Mouse (Mus musculus) hindbrain, postnatal 0 days (tissue): Measurements from ENCODE around the gene Rab30. TPM values are rescaled to one million over a fixed set of nuclear protein-coding genes. Genes with fewer than 3 reads are reported as not detected.
"Not testable (repeated sequence)": the region's sequence is repeated elsewhere in the genome, so short reads cannot be mapped to it uniquely, and the experiment has no call there.

Experiments
- ATAC-seq: fragments of 200-750 bp; cut with Nextera tagmentation; 2 replicates; pipeline ENCODE4 v1.8.0; 2017; ENCODE audit warnings: mild to moderate bottlenecking, moderate TSS enrichment, moderate library complexity
- DNase-seq: peaks from one replicate; pipeline ENCODE4 v3.0.0-alpha.2; 2015; ENCODE audit warnings: low spot score
- H3K27ac ChIP-seq: fragments of 300-500 bp; sonication (generic); 2 replicates; pipeline ENCODE4 v1.5.1; 2014; ENCODE audit warnings: mild to moderate bottlenecking
- H3K27me3 ChIP-seq: fragments of 300-500 bp; sonication (generic); 2 replicates; pipeline ENCODE4 v1.6.1; 2014; ENCODE audit warnings: low read length, mixed read lengths; ENCODE audit not compliant: insufficient read depth
- H3K36me3 ChIP-seq: fragments of 300-500 bp; sonication (generic); 2 replicates; pipeline ENCODE4 v1.6.1; 2014; ENCODE audit warnings: low read length, mixed read lengths; ENCODE audit not compliant: insufficient read depth
- H3K4me1 ChIP-seq: fragments of 300-500 bp; sonication (generic); 2 replicates; pipeline ENCODE4 v1.6.1; 2014; ENCODE audit warnings: antibody characterized with exemption, low read length, mixed read lengths; ENCODE audit not compliant: insufficient read depth
- H3K4me2 ChIP-seq: fragments of 300-500 bp; sonication (generic); 2 replicates; pipeline ENCODE4 v1.6.1; 2014; ENCODE audit warnings: low read depth, mild to moderate bottlenecking, low read length, moderate library complexity, mixed read lengths
- H3K4me3 ChIP-seq: fragments of 300-500 bp; sonication (generic); 2 replicates; pipeline ENCODE4 v1.5.1; 2014; ENCODE audit warnings: low read length
- H3K9ac ChIP-seq: fragments of 300-500 bp; sonication (generic); replicated peaks from 2 replicates; pipeline ENCODE4 v1.6.1; 2014; ENCODE audit warnings: mild to moderate bottlenecking, low read length, moderate library complexity, mixed read lengths
- H3K9me3 ChIP-seq: fragments of 300-500 bp; sonication (generic); 2 replicates; pipeline ENCODE4 v1.6.1; 2016; ENCODE audit warnings: low read length, mixed read lengths
- CTCF ChIP-seq: IDR thresholded peaks from 2 replicates; pipeline ENCODE4 v1.5.1; 2016; ENCODE audit warnings: antibody characterized with exemption, control low read depth, low read depth
- WGBS: fragments of 180-500 bp; shearing (Covaris S2); extraction: QIAGEN DNeasy Blood & Tissue Kit; methylation state at CpG from one replicate; pipeline ENCODE4 v1.1.7; 2014; 5-methylcytosine and 5-hydroxymethylcytosine counted together
- polyA plus RNA-seq: library from polyadenylated mRNA; unstranded; fragments of >200 nt; fragmentation: Nextera tagmentation; extraction: Ambion mirVana; gene quantifications from 2 replicates; pipeline ENCODE4 v1.2.1, GENCODE M21; 2015
- total RNA-seq: library from RNA; depleted of rRNA; stranded (reverse); fragments of >200 nt; gene quantifications from 2 replicates; pipeline ENCODE4 v1.2.3, GENCODE M21; 2014

Gene Rab30
- total and polyA plus RNA-seq, 2 experiments from 2014 or later: 21.8 to 33.2 TPM

DNA sequence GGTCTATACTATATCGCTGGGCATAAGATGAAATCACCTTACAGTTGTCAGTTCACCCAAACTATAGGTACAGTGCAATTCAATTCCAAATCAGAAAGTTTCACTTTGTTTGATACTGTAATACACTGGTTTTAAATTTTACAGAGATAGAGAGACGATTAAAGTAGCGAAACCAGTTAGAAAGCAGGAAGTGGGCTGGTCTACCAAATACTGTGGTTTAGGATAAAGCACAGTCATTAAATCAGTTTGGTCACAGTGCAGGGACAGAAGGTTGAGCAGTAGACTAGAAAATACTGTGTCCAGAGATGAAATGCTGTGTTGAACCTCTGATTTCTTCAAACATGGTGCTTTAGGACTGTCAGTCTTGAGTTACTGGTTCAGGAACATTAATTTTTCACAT is 29.8 kb upstream of the Rab30 start:
- no peaks in the 10 kb centered on the region for H3K4me1 ChIP-seq
- no peak for TF ChIP-seq CTCF
- H3K4me3 ChIP-seq: no peak overlapping the region
- no peaks in the 10 kb centered on the region for H3K9me3 ChIP-seq
- H3K9ac ChIP-seq: no peak overlapping the region
- H3K27ac ChIP-seq: no peak overlapping the region
- WGBS: 88% methylated on average over 3 of the region's 3 CpGs
- no peaks in the 10 kb centered on the region for H3K36me3 ChIP-seq
- H3K27me3 ChIP-seq: no peaks in the 10 kb centered on the region
- no peak for DNase-seq
- ATAC-seq: no peak
- no peak overlapping the region for H3K4me2 ChIP-seq

DNA sequence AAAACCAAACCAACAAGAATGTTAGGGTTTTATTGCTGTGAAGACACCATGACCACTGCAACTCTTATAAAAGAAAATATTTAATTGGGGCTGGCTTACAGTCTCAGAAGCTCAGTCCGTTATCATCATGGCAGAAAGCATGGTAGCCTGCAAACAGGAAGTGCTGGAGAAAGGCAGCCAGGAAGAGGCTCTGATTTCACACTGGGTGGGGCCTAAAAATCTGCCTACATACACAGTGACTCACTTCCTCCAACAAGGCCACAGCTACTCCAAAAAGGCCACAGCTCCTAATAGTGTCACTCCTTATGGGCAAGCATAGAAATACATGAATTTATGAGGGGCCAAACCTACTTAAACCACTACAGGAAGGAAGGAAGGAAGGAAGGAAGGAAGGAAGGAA is 26.3 kb upstream of the Rab30 start:
- no peak overlapping the region for H3K9ac ChIP-seq
- ATAC-seq (no peak), DNase-seq (no peak)
- no peak overlapping the region for H3K27ac ChIP-seq
- no peak for TF ChIP-seq CTCF
- 83% methylated on average over 1 of the region's 1 CpGs for WGBS
- H3K4me1 ChIP-seq: no peaks in the 10 kb centered on the region
- H3K4me2 ChIP-seq: no peak overlapping the region
- no peak overlapping the region for H3K4me3 ChIP-seq
- no peaks in the 10 kb centered on the region for H3K9me3 ChIP-seq
- H3K36me3 ChIP-seq: no peaks in the 10 kb centered on the region
- H3K27me3 ChIP-seq: no peaks in the 10 kb centered on the region

DNA sequence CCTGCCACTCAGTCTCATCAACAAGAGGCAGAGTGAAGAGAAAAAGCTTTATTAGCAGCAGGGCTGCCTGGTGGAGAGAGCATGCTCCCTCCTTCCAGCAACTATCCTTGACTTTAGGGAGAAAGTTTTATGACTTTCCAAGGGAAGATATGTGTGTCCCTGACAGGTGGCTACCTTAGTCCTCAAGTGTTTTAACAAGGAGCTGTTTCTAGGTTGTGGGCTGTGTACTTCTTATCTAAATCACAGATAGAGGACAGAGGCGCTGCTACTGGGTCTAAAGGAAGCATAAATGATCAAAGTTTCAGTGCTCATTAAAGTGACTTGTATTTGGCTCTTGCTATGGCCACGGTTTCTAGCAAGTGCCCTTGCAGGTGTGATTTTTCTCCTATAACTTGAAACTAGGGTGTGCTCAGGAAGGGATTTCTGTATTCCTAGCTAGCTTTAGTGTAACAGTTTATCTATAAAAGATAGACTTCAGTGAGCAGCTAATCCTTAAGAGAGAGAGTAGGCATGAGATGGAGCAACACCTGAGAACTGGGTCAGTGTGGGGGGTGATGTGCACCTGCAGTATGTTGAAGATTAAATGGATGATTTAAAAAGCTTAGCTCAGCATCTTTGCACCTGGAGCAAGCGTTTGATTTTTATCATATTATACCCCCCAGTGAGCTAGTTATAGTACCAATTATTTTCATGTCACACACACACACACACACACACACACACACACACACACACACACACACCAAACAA is 21.1 kb upstream of the Rab30 start:
- no peaks in the 10 kb centered on the region for H3K4me1 ChIP-seq
- H3K9me3 ChIP-seq: no peaks in the 10 kb centered on the region
- TF ChIP-seq CTCF: no peak
- ATAC-seq: no peak
- no peak overlapping the region for H3K27ac ChIP-seq
- WGBS: 72% methylated on average over 3 of the region's 3 CpGs
- H3K4me3 ChIP-seq: no peak overlapping the region
- no peaks in the 10 kb centered on the region for H3K36me3 ChIP-seq
- H3K9ac ChIP-seq: no peak overlapping the region
- no peak for DNase-seq
- no peak overlapping the region for H3K4me2 ChIP-seq
- no peaks in the 10 kb centered on the region for H3K27me3 ChIP-seq

DNA sequence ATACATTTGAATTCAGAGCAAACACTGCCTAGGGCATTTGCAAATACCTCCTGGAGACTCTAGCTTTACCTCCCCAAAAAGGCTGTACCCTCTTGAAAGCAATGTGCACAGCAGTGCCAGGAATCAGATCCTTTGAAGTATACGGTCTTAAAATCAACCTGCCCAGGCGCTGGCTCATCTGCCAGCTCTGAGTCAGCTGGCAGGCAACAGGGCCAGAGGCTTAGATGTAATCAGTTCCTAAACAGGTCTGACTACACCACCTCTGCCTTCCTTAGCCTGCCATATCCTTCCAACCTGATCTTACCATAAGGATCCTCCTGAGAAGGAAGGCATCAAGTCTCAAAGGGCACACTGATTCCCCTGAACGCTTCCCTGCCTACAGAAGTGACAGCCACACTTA is 17.7 kb upstream of the Rab30 start:
- WGBS: 32% methylated on average over 3 of the region's 3 CpGs

DNA sequence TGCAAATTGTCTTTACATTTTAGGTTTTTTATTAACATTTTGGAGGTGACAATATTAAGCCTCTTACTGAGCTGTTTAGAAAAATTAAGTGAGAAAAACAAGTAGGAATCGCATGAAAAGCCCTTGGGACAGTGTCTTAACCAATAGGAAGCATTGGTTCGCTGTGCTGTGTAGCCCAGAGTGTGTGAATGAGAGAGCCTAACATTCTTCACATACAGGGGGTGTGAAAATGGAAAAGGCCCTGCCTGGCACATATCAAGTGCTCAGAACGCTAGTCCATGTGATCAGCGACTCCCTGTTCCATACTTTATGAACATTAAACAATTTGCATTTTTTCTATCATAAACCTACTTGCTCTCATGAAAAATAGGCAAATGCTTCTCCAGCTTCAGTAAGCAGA is 17.1 kb upstream of the Rab30 start:
- no peaks in the 10 kb centered on the region for H3K36me3 ChIP-seq
- DNase-seq (no peak), ATAC-seq (no peak)
- no peak overlapping the region for H3K27ac ChIP-seq
- TF ChIP-seq CTCF: no peak
- no peaks in the 10 kb centered on the region for H3K4me1 ChIP-seq
- no peaks in the 10 kb centered on the region for H3K9me3 ChIP-seq
- WGBS: 69% methylated on average over 4 of the region's 4 CpGs
- no peak overlapping the region for H3K9ac ChIP-seq
- H3K4me2 ChIP-seq: no peak overlapping the region
- no peaks in the 10 kb centered on the region for H3K27me3 ChIP-seq
- H3K4me3 ChIP-seq: no peak overlapping the region

More for the DNA sequence above, 17.7 kb upstream of the Rab30 start:
- Histone ChIP-seq H3K4me2 (no peak overlapping the region), H3K4me1 (no peaks in the 10 kb centered on the region), H3K27ac (no peak overlapping the region), H3K27me3 (no peaks in the 10 kb centered on the region), H3K9ac (no peak overlapping the region), H3K9me3 (no peaks in the 10 kb centered on the region), H3K36me3 (no peaks in the 10 kb centered on the region), H3K4me3 (no peak overlapping the region)
- ATAC-seq (no peak), DNase-seq (no peak)
- no peak for TF ChIP-seq CTCF

DNA sequence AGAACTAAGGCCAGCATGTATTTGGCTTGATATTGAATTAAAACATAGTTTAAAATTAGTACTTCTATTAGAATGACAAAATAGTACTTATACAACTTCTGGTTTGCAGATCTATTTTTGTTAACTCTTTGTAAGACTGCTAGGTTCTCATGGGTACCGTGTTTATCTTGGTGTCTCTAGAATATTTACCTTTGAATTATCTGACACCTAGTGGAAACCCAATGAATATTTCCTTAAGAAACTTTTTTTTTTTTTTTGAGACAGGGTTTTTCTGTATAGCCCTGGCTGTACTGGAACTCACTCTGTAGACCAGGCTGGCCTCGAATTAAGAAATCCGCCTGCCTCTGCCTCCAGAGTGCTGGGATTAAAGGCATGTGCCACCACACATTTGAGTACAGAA is 11.8 kb upstream of the Rab30 start:
- not testable (repeated sequence) for H3K4me2 ChIP-seq, ATAC-seq, H3K9ac ChIP-seq, H3K4me3 ChIP-seq, DNase-seq, H3K9me3 ChIP-seq, H3K4me1 ChIP-seq, H3K36me3 ChIP-seq, H3K27me3 ChIP-seq, H3K27ac ChIP-seq
- WGBS: 77% methylated on average over 3 of the region's 3 CpGs
- TF ChIP-seq CTCF: peak; percentile 21; the same call in 1 of the 2 replicates

DNA sequence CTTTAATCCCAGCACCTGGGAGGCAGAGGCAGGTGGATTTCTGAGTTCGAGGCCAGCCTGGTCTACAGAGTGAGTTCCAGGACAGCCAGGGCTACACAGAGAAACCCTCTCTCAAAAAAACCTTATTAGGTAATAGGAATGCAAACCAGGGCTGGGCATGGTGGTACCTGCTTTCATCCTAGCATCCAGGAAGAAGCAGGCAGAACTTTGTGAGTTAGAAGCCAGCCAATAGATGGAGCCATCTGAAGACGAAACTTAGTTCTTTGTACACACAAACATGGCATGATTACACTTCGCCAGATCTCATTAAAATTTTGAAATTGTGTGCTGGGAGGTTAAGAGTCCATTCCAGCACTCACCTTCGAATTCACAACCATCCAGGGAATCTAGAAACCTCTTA is 10.9 kb upstream of the Rab30 start:
- no peaks in the 10 kb centered on the region for H3K36me3 ChIP-seq
- 81% methylated on average over 4 of the region's 4 CpGs for WGBS
- H3K4me3 ChIP-seq: no peak overlapping the region
- H3K27ac ChIP-seq: no peak overlapping the region
- 0 out of 2 replicates have a peak, but pooled peaks have one; percentile 8 for TF ChIP-seq CTCF
- no peaks in the 10 kb centered on the region for H3K27me3 ChIP-seq
- no peak overlapping the region for H3K4me2 ChIP-seq
- H3K9me3 ChIP-seq: no peaks in the 10 kb centered on the region
- H3K9ac ChIP-seq: no peak overlapping the region
- H3K4me1 ChIP-seq: no peaks in the 10 kb centered on the region
- no peak for ATAC-seq
- DNase-seq: peak; percentile 16
